Mouse (Mus musculus) liver, adult 2 months (tissue): ENCODE results near the gene Dsp. TPM values are rescaled to one million over a fixed set of nuclear protein-coding genes. Genes with fewer than 3 reads are reported as not detected.

Source experiments
- DNase-seq: peaks from one replicate; pipeline ENCODE4 v3.0.0-alpha.2; 2011; ENCODE audit warnings: low read depth, low spot score; ENCODE audit errors: extremely low read depth
- H3K27ac ChIP-seq: fragments of 200-500 bp; replicated peaks from 2 replicates; pipeline ENCODE4 v1.5.1; 2012; ENCODE audit warnings: low read depth, mild to moderate bottlenecking, control low read depth, inconsistent platforms, low read length; ENCODE audit not compliant: insufficient read depth
- H3K27me3 ChIP-seq: fragments of 200-500 bp; 2 replicates; pipeline ENCODE4 v1.6.1; 2012; ENCODE audit warnings: mild to moderate bottlenecking, moderate library complexity, low read length, inconsistent platforms; ENCODE audit not compliant: control insufficient read depth, insufficient read depth
- H3K36me3 ChIP-seq: fragments of 200-500 bp; 2 replicates; pipeline ENCODE4 v1.6.1; 2012; ENCODE audit warnings: low read length, inconsistent platforms; ENCODE audit not compliant: control insufficient read depth, insufficient read depth
- H3K4me1 ChIP-seq: fragments of 200-500 bp; 2 replicates; pipeline ENCODE4 v1.6.1; 2011; ENCODE audit warnings: low read length; ENCODE audit not compliant: control insufficient read depth, insufficient read depth
- H3K4me3 ChIP-seq: fragments of 200-500 bp; 2 replicates; pipeline ENCODE4 v1.5.1; 2011; ENCODE audit warnings: low read depth, mild to moderate bottlenecking, control low read depth, low read length, moderate library complexity; ENCODE audit not compliant: insufficient read depth
- H3K79me2 ChIP-seq: fragments of 200-500 bp; 2 replicates; pipeline ENCODE4 v1.6.1; 2012; ENCODE audit warnings: inconsistent platforms, mild to moderate bottlenecking, low read length, moderate library complexity; ENCODE audit not compliant: control insufficient read depth, insufficient read depth
- H3K9ac ChIP-seq: fragments of 200-500 bp; 2 replicates; pipeline ENCODE4 v1.6.1; 2012; ENCODE audit warnings: low read depth, mild to moderate bottlenecking, control low read depth, inconsistent platforms, low read length
- CTCF ChIP-seq: fragments of 200-500 bp; IDR thresholded peaks from 2 replicates; pipeline ENCODE4 v1.5.1; 2011; ENCODE audit warnings: low read depth, low read length, control low read depth
- POLR2A ChIP-seq: fragments of 200-500 bp; IDR thresholded peaks from 2 replicates; pipeline ENCODE4 v1.6.1; 2011; ENCODE audit warnings: low read length, control low read depth; ENCODE audit not compliant: insufficient read depth; ENCODE audit errors: extremely low read depth
- WGBS: fragments of 180-500 bp; shearing (Covaris S2); methylation state at CpG from one replicate; pipeline ENCODE4 v1.1.7; 2018; 5-methylcytosine and 5-hydroxymethylcytosine counted together
- polyA plus RNA-seq: library from polyadenylated mRNA; depleted of rRNA; stranded (reverse); fragments of >200 nt; gene quantifications from 2 replicates; pipeline ENCODE4 v1.2.3, GENCODE M21; 2012
- total RNA-seq: library from RNA; depleted of rRNA; stranded (reverse); fragments of >200 nt; gene quantifications from 2 replicates; pipeline ENCODE4 v1.2.3, GENCODE M21; 2014

Gene Dsp
- total and polyA plus RNA-seq, 2 experiments, result 5.8 to 20.1 TPM

- Histone ChIP-seq H3K36me3 (no peaks in the 10 kb centered on the region), H3K79me2 (no peaks in the 10 kb centered on the region), H3K4me3 (no peak overlapping the region), H3K9ac (no peak overlapping the region), H3K4me1 (no peaks in the 10 kb centered on the region), H3K27me3 (no peaks in the 10 kb centered on the region), H3K27ac (no peak overlapping the region)
- no peak for DNase-seq
- WGBS, result 28% methylated on average over 20 of the region's 20 CpGs
- TF ChIP-seq POLR2A (no peak), CTCF (no peak)
Observed at GRCm38 (mm10) chr13:38144962-38145713, 6.0 kb upstream of the Dsp start.

- no peaks in the 10 kb centered on the region for H3K27me3 ChIP-seq
- no peak for DNase-seq
Observed at GRCm38 (mm10) chr13:38148348-38148747, 2.7 kb upstream of the Dsp start.

GRCm38 (mm10) chr13:38151671-38152428 lies 756 bp downstream of the Dsp start:
- Histone ChIP-seq H3K36me3 (no peaks in the 10 kb centered on the region), H3K27ac (peak overlapping the region; percentile 70), H3K4me3 (peak overlapping the region; percentile 67), H3K9ac (peak overlapping the region; percentile 70), H3K27me3 (no peaks in the 10 kb centered on the region), H3K4me1 (peaks cover 3% of the 10 kb centered on the region; the same call in 1 of the 2 replicates), H3K79me2 (peaks cover under 1% of the 10 kb centered on the region; the same call in 1 of the 2 replicates)
- peak; percentile 55 for DNase-seq
- TF ChIP-seq CTCF, result no peak
- TF ChIP-seq POLR2A, result no peak
- under 1% methylated on average over 49 of the region's 49 CpGs for WGBS

More at GRCm38 (mm10) chr13:38148348-38148747, 2.7 kb upstream of the Dsp start:
- no peak for TF ChIP-seq POLR2A
- no peak for TF ChIP-seq CTCF
- Histone ChIP-seq H3K79me2 (no peaks in the 10 kb centered on the region), H3K4me1 (peaks cover 3% of the 10 kb centered on the region; the same call in 1 of the 2 replicates), H3K27ac (no peak overlapping the region), H3K36me3 (no peaks in the 10 kb centered on the region), H3K4me3 (no peak overlapping the region), H3K9ac (no peak overlapping the region)
- 66% methylated on average over 3 of the region's 3 CpGs for WGBS

- Histone ChIP-seq H3K4me1 (peaks cover 3% of the 10 kb centered on the region; the same call in 1 of the 2 replicates), H3K27me3 (no peaks in the 10 kb centered on the region), H3K4me3 (peak overlapping the region; percentile 67), H3K27ac (peak overlapping the region; percentile 51; the same call in 1 of the 2 replicates), H3K36me3 (no peaks in the 10 kb centered on the region), H3K9ac (peak overlapping the region; percentile 70), H3K79me2 (peaks cover 3% of the 10 kb centered on the region; the same call in 1 of the 2 replicates)
- WGBS, result 3% methylated on average over 31 of the region's 31 CpGs
- TF ChIP-seq CTCF (0 out of 2 replicates have a peak, but pooled peaks have one; percentile 9), POLR2A (no peak)
- DNase-seq, result peak; percentile 38
Observed at GRCm38 (mm10) chr13:38152429-38153035, 1.4 kb downstream of the Dsp start.

- H3K27me3 ChIP-seq, result no peaks in the 10 kb centered on the region
- no peaks in the 10 kb centered on the region for H3K36me3 ChIP-seq
- H3K4me1 ChIP-seq, result peaks cover 1% of the 10 kb centered on the region; the same call in 1 of the 2 replicates
- WGBS, result 76% methylated on average over 2 of the region's 2 CpGs
- no peak for DNase-seq
- H3K9ac ChIP-seq, result no peak overlapping the region
- TF ChIP-seq CTCF, result no peak
- no peak for TF ChIP-seq POLR2A
- peaks cover 10% of the 10 kb centered on the region; the same call in 1 of the 2 replicates for H3K79me2 ChIP-seq
- H3K27ac ChIP-seq, result no peak overlapping the region
- no peak overlapping the region for H3K4me3 ChIP-seq
Observed at GRCm38 (mm10) chr13:38155523-38155922, 4.4 kb downstream of the Dsp start.
